Mouse (Mus musculus) thymus, postnatal 0 days (tissue): Measurements from ENCODE around the gene Fto. TPM values are rescaled to one million over a fixed set of nuclear protein-coding genes. Genes with fewer than 3 reads are reported as not detected.

Experiments used
- DNase-seq: peaks from one replicate; pipeline ENCODE4 v3.0.0-alpha.2; 2015; ENCODE audit warnings: low spot score
- polyA plus RNA-seq: library from polyadenylated mRNA; unstranded; fragments of >200 nt; fragmentation: Nextera tagmentation; extraction: Ambion mirVana; gene quantifications from 2 replicates; pipeline ENCODE4 v1.2.1, GENCODE M21; 2015

The Fto gene
- polyA plus RNA-seq, 1 experiment from 2014 or later = 33.4 TPM

- no peak for DNase-seq
Observed at GRCm38 (mm10) chr8:91324271-91324670, 10.9 kb downstream of the Fto start.

GRCm38 (mm10) chr8:91324916-91325315 lies 11.6 kb downstream of the Fto start:
- DNase-seq = no peak

- peak; percentile 22 for DNase-seq
Observed at GRCm38 (mm10) chr8:91326018-91326417, 12.7 kb downstream of the Fto start.

- DNase-seq = no peak
Observed at GRCm38 (mm10) chr8:91326946-91327345, 13.6 kb downstream of the Fto start.

GRCm38 (mm10) chr8:91327471-91328205 lies 14.3 kb downstream of the Fto start:
- no peak for DNase-seq

GRCm38 (mm10) chr8:91329056-91329455 lies 15.7 kb downstream of the Fto start:
- DNase-seq = no peak

GRCm38 (mm10) chr8:91329461-91329850 lies 16.1 kb downstream of the Fto start:
- DNase-seq = no peak

- DNase-seq = no peak
Observed at GRCm38 (mm10) chr8:91338389-91339154, 25.2 kb downstream of the Fto start.

- no peak for DNase-seq
Observed at GRCm38 (mm10) chr8:91339651-91340050, 26.3 kb downstream of the Fto start.

GRCm38 (mm10) chr8:91340746-91341145 lies 27.4 kb downstream of the Fto start:
- DNase-seq = no peak

GRCm38 (mm10) chr8:91342196-91342595 lies 28.9 kb downstream of the Fto start:
- DNase-seq = no peak

- DNase-seq = no peak
Observed at GRCm38 (mm10) chr8:91342798-91343197, 29.5 kb downstream of the Fto start.

GRCm38 (mm10) chr8:91344659-91345058 lies 31.3 kb downstream of the Fto start:
- no peak for DNase-seq

- no peak for DNase-seq
Observed at GRCm38 (mm10) chr8:91347146-91347545, 33.8 kb downstream of the Fto start.

GRCm38 (mm10) chr8:91347595-91347994 lies 34.3 kb downstream of the Fto start:
- DNase-seq = no peak

GRCm38 (mm10) chr8:91349816-91350215 lies 36.5 kb downstream of the Fto start:
- no peak for DNase-seq

GRCm38 (mm10) chr8:91350628-91351027 lies 37.3 kb downstream of the Fto start:
- no peak for DNase-seq

- no peak for DNase-seq
Observed at GRCm38 (mm10) chr8:91352598-91352997, 39.3 kb downstream of the Fto start.

GRCm38 (mm10) chr8:91353062-91353461 lies 39.7 kb downstream of the Fto start:
- DNase-seq = no peak

- no peak for DNase-seq
Observed at GRCm38 (mm10) chr8:91353907-91354306, 40.6 kb downstream of the Fto start.

- no peak for DNase-seq
Observed at GRCm38 (mm10) chr8:91355301-91355905, 42.1 kb downstream of the Fto start.

- no peak for DNase-seq
Observed at GRCm38 (mm10) chr8:91355956-91356699, 42.8 kb downstream of the Fto start.
